Mouse (Mus musculus) megakaryocyte, embryonic 14.5 days (primary cell): ENCODE results near the gene Vps18. TPM values are rescaled to one million over a fixed set of nuclear protein-coding genes. Genes with fewer than 3 reads are reported as not detected.

ENCODE experiments used
- H3K27me3 ChIP-seq: replicated peaks from 2 replicates; pipeline ENCODE3; 2012; ENCODE audit warnings: inconsistent platforms
- H3K36me3 ChIP-seq: replicated peaks from 2 replicates; pipeline ENCODE3; 2012; ENCODE audit warnings: low read length, inconsistent platforms, mixed read lengths
- H3K4me1 ChIP-seq: 2 replicates; pipeline ENCODE4 v1.6.1; 2012; ENCODE audit warnings: inconsistent platforms
- H3K4me3 ChIP-seq: replicated peaks from 2 replicates; pipeline ENCODE3; 2012; ENCODE audit warnings: moderate library complexity, mild to moderate bottlenecking, inconsistent platforms
- H3K9me3 ChIP-seq: 2 replicates; pipeline ENCODE4 v1.6.1; 2012; ENCODE audit warnings: inconsistent platforms
- FLI1 ChIP-seq: IDR thresholded peaks from 2 replicates; pipeline ENCODE4 v1.6.1; 2012; ENCODE audit warnings: low read length, inconsistent platforms, mixed read lengths
- GATA1 ChIP-seq: IDR thresholded peaks from 3 replicates; pipeline ENCODE4 v1.6.1; 2012; ENCODE audit warnings: mixed read lengths, low read length, inconsistent platforms, borderline replicate concordance
- polyA plus RNA-seq: library from polyadenylated mRNA; stranded (reverse); fragments of >175 nt; gene quantifications from 2 replicates; pipeline ENCODE4 v1.2.3, GENCODE M21; 2012; ENCODE audit warnings: low replicate concordance; ENCODE audit not compliant: insufficient read depth

Vps18 gene
- polyA plus RNA-seq, 1 experiment, result 11.1 TPM

- peaks cover 96% of the 10 kb centered on the region for H3K27me3 ChIP-seq
- no peaks in the 10 kb centered on the region for H3K9me3 ChIP-seq
- no peak overlapping the region for H3K4me3 ChIP-seq
- no peaks in the 10 kb centered on the region for H3K36me3 ChIP-seq
- peaks cover 41% of the 10 kb centered on the region for H3K4me1 ChIP-seq
- TF ChIP-seq FLI1 (no peak), GATA1 (no peak)
Measured at GRCm38 (mm10) chr2:119327942-119328526, 39.5 kb downstream of the Vps18 start.

- Histone ChIP-seq H3K4me1 (peaks cover 41% of the 10 kb centered on the region), H3K9me3 (no peaks in the 10 kb centered on the region), H3K27me3 (peaks cover 92% of the 10 kb centered on the region), H3K4me3 (no peak overlapping the region), H3K36me3 (no peaks in the 10 kb centered on the region)
- TF ChIP-seq GATA1 (no peak), FLI1 (no peak)
Measured at GRCm38 (mm10) chr2:119328546-119328945, 40.0 kb downstream of the Vps18 start.

GRCm38 (mm10) chr2:119329123-119329817 is 40.7 kb downstream of the Vps18 start:
- H3K27me3 ChIP-seq, result peaks cover 87% of the 10 kb centered on the region
- no peak for TF ChIP-seq GATA1
- TF ChIP-seq FLI1, result no peak
- H3K4me3 ChIP-seq, result no peak overlapping the region
- no peaks in the 10 kb centered on the region for H3K9me3 ChIP-seq
- peaks cover 42% of the 10 kb centered on the region for H3K4me1 ChIP-seq
- no peaks in the 10 kb centered on the region for H3K36me3 ChIP-seq

- peaks cover 80% of the 10 kb centered on the region for H3K27me3 ChIP-seq
- no peaks in the 10 kb centered on the region for H3K9me3 ChIP-seq
- H3K36me3 ChIP-seq, result no peaks in the 10 kb centered on the region
- TF ChIP-seq FLI1, result no peak
- TF ChIP-seq GATA1, result no peak
- H3K4me1 ChIP-seq, result peaks cover 30% of the 10 kb centered on the region
- no peak overlapping the region for H3K4me3 ChIP-seq
Measured at GRCm38 (mm10) chr2:119330795-119331194, 42.3 kb downstream of the Vps18 start.

GRCm38 (mm10) chr2:119332177-119332661 is 43.7 kb downstream of the Vps18 start:
- H3K4me3 ChIP-seq, result no peak overlapping the region
- no peaks in the 10 kb centered on the region for H3K36me3 ChIP-seq
- H3K4me1 ChIP-seq, result peaks cover 30% of the 10 kb centered on the region
- H3K9me3 ChIP-seq, result no peaks in the 10 kb centered on the region
- H3K27me3 ChIP-seq, result peaks cover 67% of the 10 kb centered on the region
- TF ChIP-seq FLI1 (no peak), GATA1 (no peak)

GRCm38 (mm10) chr2:119334135-119334534 is 45.6 kb downstream of the Vps18 start:
- Histone ChIP-seq H3K4me3 (no peak overlapping the region), H3K4me1 (peaks cover 41% of the 10 kb centered on the region), H3K36me3 (no peaks in the 10 kb centered on the region), H3K9me3 (no peaks in the 10 kb centered on the region), H3K27me3 (peaks cover 50% of the 10 kb centered on the region)
- TF ChIP-seq GATA1 (no peak), FLI1 (no peak)

GRCm38 (mm10) chr2:119334964-119335525 is 46.5 kb downstream of the Vps18 start:
- H3K36me3 ChIP-seq, result peaks cover under 1% of the 10 kb centered on the region
- peaks cover 42% of the 10 kb centered on the region for H3K27me3 ChIP-seq
- no peak overlapping the region for H3K4me3 ChIP-seq
- H3K4me1 ChIP-seq, result peaks cover 44% of the 10 kb centered on the region
- no peak for TF ChIP-seq FLI1
- no peak for TF ChIP-seq GATA1
- H3K9me3 ChIP-seq, result peaks cover under 1% of the 10 kb centered on the region

GRCm38 (mm10) chr2:119335535-119335934 is 47.0 kb downstream of the Vps18 start:
- peaks cover 6% of the 10 kb centered on the region for H3K9me3 ChIP-seq
- TF ChIP-seq GATA1, result no peak
- TF ChIP-seq FLI1, result no peak
- peaks cover 44% of the 10 kb centered on the region for H3K4me1 ChIP-seq
- peaks cover 3% of the 10 kb centered on the region for H3K36me3 ChIP-seq
- peaks cover 38% of the 10 kb centered on the region for H3K27me3 ChIP-seq
- H3K4me3 ChIP-seq, result no peak overlapping the region

- peaks cover 8% of the 10 kb centered on the region for H3K9me3 ChIP-seq
- no peak overlapping the region for H3K4me3 ChIP-seq
- peaks cover 33% of the 10 kb centered on the region for H3K27me3 ChIP-seq
- TF ChIP-seq GATA1, result no peak
- no peak for TF ChIP-seq FLI1
- peaks cover 44% of the 10 kb centered on the region for H3K4me1 ChIP-seq
- peaks cover 3% of the 10 kb centered on the region for H3K36me3 ChIP-seq
Measured at GRCm38 (mm10) chr2:119336002-119336401, 47.5 kb downstream of the Vps18 start.

- Histone ChIP-seq H3K27me3 (peaks cover 28% of the 10 kb centered on the region), H3K9me3 (peaks cover 8% of the 10 kb centered on the region), H3K36me3 (peaks cover 3% of the 10 kb centered on the region), H3K4me1 (peaks cover 44% of the 10 kb centered on the region), H3K4me3 (peak overlapping the region; percentile 64)
- TF ChIP-seq GATA1, result no peak
- TF ChIP-seq FLI1, result no peak
Measured at GRCm38 (mm10) chr2:119336470-119336869, 47.9 kb downstream of the Vps18 start.
